Mouse (Mus musculus) heart, postnatal 0 days (tissue): ENCODE data around the gene Alpl.

ENCODE experiments used
- CTCF ChIP-seq: IDR thresholded peaks from 2 replicates; pipeline ENCODE4 v1.5.1; 2016; ENCODE audit warnings: antibody characterized with exemption, control low read depth, low read depth
- EP300 ChIP-seq: IDR thresholded peaks from 2 replicates; pipeline ENCODE4 v1.6.1; 2016; ENCODE audit warnings: antibody characterized with exemption, low read depth

DNA sequence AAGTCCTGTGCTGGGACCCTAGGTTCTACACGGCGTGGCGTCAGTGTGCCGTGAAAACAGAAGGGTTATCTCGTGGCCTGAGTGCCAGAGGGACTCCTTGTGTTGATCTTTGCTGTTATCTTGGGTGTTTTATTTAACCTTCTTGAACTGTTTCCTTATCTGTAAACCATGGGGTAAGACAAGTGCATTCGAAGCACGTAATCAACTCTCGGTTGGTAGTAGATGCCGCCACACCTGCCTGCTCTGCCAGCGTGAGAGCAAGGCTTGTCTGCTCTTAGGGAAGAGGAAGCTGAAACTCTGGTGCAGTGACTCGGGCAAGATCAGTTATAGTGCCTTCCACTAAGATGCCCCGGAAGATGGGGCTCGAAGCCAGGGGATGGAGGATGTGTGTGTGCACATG, 83.2 kb downstream of the Alpl start:
- TF ChIP-seq CTCF (no peak), EP300 (no peak)
